Mouse (Mus musculus) liver, adult 2 months (tissue): ENCODE results near the gene Ak5. TPM values are rescaled to one million over a fixed set of nuclear protein-coding genes. Genes with fewer than 3 reads are reported as not detected.

Experiments used
- DNase-seq: peaks from one replicate; pipeline ENCODE4 v3.0.0-alpha.2; 2011; ENCODE audit warnings: low read depth, low spot score; ENCODE audit errors: extremely low read depth
- H3K27ac ChIP-seq: fragments of 200-500 bp; replicated peaks from 2 replicates; pipeline ENCODE4 v1.5.1; 2012; ENCODE audit warnings: low read depth, mild to moderate bottlenecking, control low read depth, inconsistent platforms, low read length; ENCODE audit not compliant: insufficient read depth
- H3K27me3 ChIP-seq: fragments of 200-500 bp; 2 replicates; pipeline ENCODE4 v1.6.1; 2012; ENCODE audit warnings: mild to moderate bottlenecking, moderate library complexity, low read length, inconsistent platforms; ENCODE audit not compliant: control insufficient read depth, insufficient read depth
- H3K36me3 ChIP-seq: fragments of 200-500 bp; 2 replicates; pipeline ENCODE4 v1.6.1; 2012; ENCODE audit warnings: low read length, inconsistent platforms; ENCODE audit not compliant: control insufficient read depth, insufficient read depth
- H3K4me1 ChIP-seq: fragments of 200-500 bp; 2 replicates; pipeline ENCODE4 v1.6.1; 2011; ENCODE audit warnings: low read length; ENCODE audit not compliant: control insufficient read depth, insufficient read depth
- H3K4me3 ChIP-seq: fragments of 200-500 bp; 2 replicates; pipeline ENCODE4 v1.5.1; 2011; ENCODE audit warnings: low read depth, mild to moderate bottlenecking, control low read depth, low read length, moderate library complexity; ENCODE audit not compliant: insufficient read depth
- H3K79me2 ChIP-seq: fragments of 200-500 bp; 2 replicates; pipeline ENCODE4 v1.6.1; 2012; ENCODE audit warnings: inconsistent platforms, mild to moderate bottlenecking, low read length, moderate library complexity; ENCODE audit not compliant: control insufficient read depth, insufficient read depth
- H3K9ac ChIP-seq: fragments of 200-500 bp; 2 replicates; pipeline ENCODE4 v1.6.1; 2012; ENCODE audit warnings: low read depth, mild to moderate bottlenecking, control low read depth, inconsistent platforms, low read length
- CTCF ChIP-seq: fragments of 200-500 bp; IDR thresholded peaks from 2 replicates; pipeline ENCODE4 v1.5.1; 2011; ENCODE audit warnings: low read depth, low read length, control low read depth
- POLR2A ChIP-seq: fragments of 200-500 bp; IDR thresholded peaks from 2 replicates; pipeline ENCODE4 v1.6.1; 2011; ENCODE audit warnings: low read length, control low read depth; ENCODE audit not compliant: insufficient read depth; ENCODE audit errors: extremely low read depth
- WGBS: fragments of 180-500 bp; shearing (Covaris S2); methylation state at CpG from one replicate; pipeline ENCODE4 v1.1.7; 2018; 5-methylcytosine and 5-hydroxymethylcytosine counted together
- polyA plus RNA-seq: library from polyadenylated mRNA; depleted of rRNA; stranded (reverse); fragments of >200 nt; gene quantifications from 2 replicates; pipeline ENCODE4 v1.2.3, GENCODE M21; 2012
- total RNA-seq: library from RNA; depleted of rRNA; stranded (reverse); fragments of >200 nt; gene quantifications from 2 replicates; pipeline ENCODE4 v1.2.3, GENCODE M21; 2014

Gene Ak5
- total and polyA plus RNA-seq, 2 experiments = not detected

DNA sequence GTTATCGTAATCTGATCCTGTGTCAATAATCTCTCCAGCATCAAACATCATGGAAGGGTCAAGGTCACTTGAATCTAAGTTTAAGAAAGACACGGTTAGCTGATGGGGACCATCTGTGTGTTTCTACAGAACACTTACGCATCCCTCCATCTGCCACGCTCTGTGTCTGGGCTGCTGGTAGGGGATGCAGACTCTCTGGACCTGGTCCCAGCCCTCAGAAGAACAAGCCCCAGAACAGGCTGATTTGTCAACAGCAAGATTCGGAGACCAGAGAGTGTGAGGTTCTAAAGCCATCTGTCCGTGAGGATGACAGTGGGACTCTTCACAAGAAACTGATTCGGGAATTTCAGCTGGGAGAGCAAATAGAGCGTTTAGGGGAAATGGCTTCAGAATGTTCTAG, 141.4 kb downstream of the Ak5 start:
- Histone ChIP-seq H3K79me2 (no peaks in the 10 kb centered on the region), H3K4me3 (no peak overlapping the region), H3K36me3 (no peaks in the 10 kb centered on the region), H3K9ac (no peak overlapping the region), H3K27ac (no peak overlapping the region), H3K27me3 (no peaks in the 10 kb centered on the region), H3K4me1 (no peaks in the 10 kb centered on the region)
- TF ChIP-seq CTCF (no peak), POLR2A (no peak)
- no peak for DNase-seq
- 61% methylated on average over 8 of the region's 8 CpGs for WGBS

DNA sequence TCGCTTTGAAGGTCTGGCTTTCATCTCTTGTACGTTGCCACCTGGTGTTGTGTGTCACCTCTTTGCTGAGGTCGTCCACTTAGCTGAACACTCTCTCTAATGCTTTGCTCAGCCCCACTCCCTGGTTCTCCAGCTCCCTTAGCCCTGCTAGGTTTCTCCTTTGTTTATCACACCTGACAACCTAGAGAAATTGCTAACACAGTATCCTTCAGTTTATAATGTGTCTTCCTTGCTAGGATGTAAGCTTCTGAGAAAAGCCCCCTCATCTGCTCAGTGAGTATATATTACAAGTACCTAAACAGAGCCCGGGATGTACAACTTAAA, 144.9 kb downstream of the Ak5 start:
- no peak for TF ChIP-seq CTCF
- TF ChIP-seq POLR2A = no peak
- H3K27me3 ChIP-seq = no peaks in the 10 kb centered on the region

DNA sequence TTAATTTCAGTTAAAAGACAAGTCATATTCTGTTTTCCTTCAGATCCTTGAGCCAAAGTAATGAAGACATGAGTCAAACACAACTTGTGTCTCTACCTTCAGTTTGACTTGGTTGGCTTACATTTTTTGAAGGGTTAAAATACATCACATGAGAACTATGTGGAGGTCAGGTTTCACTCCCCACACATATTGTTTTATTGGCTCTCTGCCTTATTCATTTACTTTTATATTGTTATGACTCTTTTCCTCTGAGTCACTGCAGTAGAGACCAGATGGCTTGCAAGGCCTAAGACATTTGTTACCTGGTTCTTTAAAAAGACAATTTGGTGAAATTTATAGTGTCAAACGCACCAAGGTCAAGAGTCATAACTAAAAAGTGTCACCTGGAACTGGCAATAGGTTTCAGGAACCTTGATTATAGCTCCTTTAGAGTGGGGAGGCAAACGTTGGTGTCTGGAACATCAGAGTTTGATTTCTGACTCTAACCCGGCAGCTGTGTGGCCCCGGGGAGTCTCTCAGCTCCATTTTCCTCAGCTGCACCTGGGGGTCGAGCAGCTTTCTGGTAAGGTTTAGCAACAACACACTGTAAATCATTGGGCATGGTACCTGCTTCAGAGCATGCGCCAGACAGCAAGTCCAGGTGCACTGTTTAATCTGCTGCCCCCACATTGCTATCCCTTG, 145.4 kb downstream of the Ak5 start:
- TF ChIP-seq POLR2A (no peak), CTCF (no peak)
- 74% methylated on average over 6 of the region's 6 CpGs for WGBS
- Histone ChIP-seq H3K27me3 (no peaks in the 10 kb centered on the region), H3K4me1 (no peaks in the 10 kb centered on the region), H3K79me2 (no peaks in the 10 kb centered on the region), H3K36me3 (no peaks in the 10 kb centered on the region), H3K4me3 (no peak overlapping the region), H3K9ac (no peak overlapping the region), H3K27ac (no peak overlapping the region)
- DNase-seq = no peak

More for the DNA sequence above, 144.9 kb downstream of the Ak5 start:
- WGBS = 57% methylated on average over 4 of the region's 4 CpGs
- Histone ChIP-seq H3K4me3 (no peak overlapping the region), H3K9ac (no peak overlapping the region), H3K79me2 (no peaks in the 10 kb centered on the region), H3K36me3 (no peaks in the 10 kb centered on the region), H3K27ac (no peak overlapping the region), H3K4me1 (no peaks in the 10 kb centered on the region)
- no peak for DNase-seq

DNA sequence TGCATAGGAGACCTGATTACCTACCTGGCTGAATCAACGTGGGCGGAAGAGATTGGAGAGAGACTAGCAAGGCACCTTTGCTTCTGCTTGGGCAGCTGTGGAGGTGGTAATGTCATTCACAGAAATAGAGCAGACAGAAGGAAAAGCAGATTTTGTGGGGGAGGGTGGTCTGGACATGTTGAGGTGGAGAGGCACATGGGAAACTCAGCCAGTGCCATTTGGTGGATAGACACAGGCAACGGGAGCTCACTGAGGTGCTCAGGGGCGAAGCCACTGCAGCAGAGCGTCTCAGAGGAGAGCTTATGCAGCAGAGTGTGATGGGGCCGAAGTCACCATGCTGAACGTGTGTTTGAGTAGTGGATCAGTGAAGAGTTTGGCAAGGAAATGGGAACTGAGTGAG, 147.1 kb downstream of the Ak5 start:
- H3K4me1 ChIP-seq = no peaks in the 10 kb centered on the region
- no peaks in the 10 kb centered on the region for H3K36me3 ChIP-seq
- TF ChIP-seq CTCF (no peak), POLR2A (no peak)

DNA sequence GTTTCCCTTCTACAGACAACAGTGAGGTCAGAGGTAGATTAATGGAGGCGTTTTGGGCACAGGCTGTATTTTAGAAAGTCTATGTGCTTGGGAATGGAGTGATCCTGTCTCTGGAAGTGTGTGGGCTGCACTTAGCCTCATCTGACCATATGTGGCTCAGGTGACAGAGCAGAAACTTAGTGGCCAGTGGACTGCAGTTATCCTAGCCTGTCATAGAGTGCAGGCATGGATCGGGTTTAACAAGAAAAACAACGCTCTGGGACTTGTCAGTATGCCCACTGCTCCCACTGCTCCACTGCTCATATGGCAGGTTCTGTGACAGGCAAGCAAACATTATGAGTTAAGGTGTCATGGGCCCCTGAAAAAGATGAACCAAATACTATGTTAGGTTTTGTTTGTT, 148.1 kb downstream of the Ak5 start:
- WGBS = 84% methylated on average over 3 of the region's 3 CpGs
- H3K4me1 ChIP-seq = no peaks in the 10 kb centered on the region
- no peak overlapping the region for H3K9ac ChIP-seq
- H3K4me3 ChIP-seq = no peak overlapping the region
- no peak for DNase-seq
- TF ChIP-seq CTCF (no peak), POLR2A (no peak)
- H3K27ac ChIP-seq = no peak overlapping the region
- no peaks in the 10 kb centered on the region for H3K36me3 ChIP-seq
- no peaks in the 10 kb centered on the region for H3K27me3 ChIP-seq
- no peaks in the 10 kb centered on the region for H3K79me2 ChIP-seq

More for the DNA sequence above, 147.1 kb downstream of the Ak5 start:
- DNase-seq = no peak
- no peak overlapping the region for H3K4me3 ChIP-seq
- no peak overlapping the region for H3K9ac ChIP-seq
- H3K27me3 ChIP-seq = no peaks in the 10 kb centered on the region
- H3K79me2 ChIP-seq = no peaks in the 10 kb centered on the region
- H3K27ac ChIP-seq = no peak overlapping the region
- 86% methylated on average over 7 of the region's 7 CpGs for WGBS

DNA sequence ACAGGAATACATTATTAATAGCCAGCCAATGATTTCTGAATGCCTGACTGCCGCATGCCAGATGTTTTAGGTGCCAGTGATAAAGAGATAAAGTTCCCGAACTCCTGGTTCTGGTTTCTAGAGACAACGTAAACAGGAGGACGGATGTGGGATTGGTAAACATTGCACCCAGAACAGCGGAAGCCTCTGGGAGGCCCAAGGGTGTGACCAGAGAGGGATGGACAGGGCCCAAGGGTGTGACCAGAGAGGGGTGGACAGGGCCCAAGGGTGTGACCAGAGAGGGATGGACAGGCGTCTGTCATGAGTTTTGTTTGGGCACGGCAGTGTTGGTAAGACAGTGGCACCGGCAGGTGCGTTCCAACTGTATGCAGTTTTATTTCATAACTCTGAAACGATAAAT, 148.6 kb downstream of the Ak5 start:
- H3K9ac ChIP-seq = no peak overlapping the region
- WGBS = 66% methylated on average over 10 of the region's 10 CpGs
- no peaks in the 10 kb centered on the region for H3K27me3 ChIP-seq
- no peak for DNase-seq
- no peak overlapping the region for H3K27ac ChIP-seq
- H3K4me1 ChIP-seq = no peaks in the 10 kb centered on the region
- H3K79me2 ChIP-seq = no peaks in the 10 kb centered on the region
- H3K36me3 ChIP-seq = no peaks in the 10 kb centered on the region
- TF ChIP-seq CTCF (no peak), POLR2A (no peak)
- no peak overlapping the region for H3K4me3 ChIP-seq
